Mouse (Mus musculus) stomach, postnatal 0 days (tissue): ENCODE measurements around the gene Extl2.

ENCODE experiments used
- CTCF ChIP-seq: IDR thresholded peaks from 2 replicates; pipeline ENCODE4 v1.5.1; 2016; ENCODE audit warnings: antibody characterized with exemption, low read depth, mild to moderate bottlenecking, moderate library complexity
- EP300 ChIP-seq: optimal IDR thresholded peaks from 2 replicates; pipeline ENCODE3; 2016; ENCODE audit warnings: antibody characterized with exemption

GRCm38 (mm10) chr3:116047034-116047433 lies 39.8 kb downstream of the Extl2 start:
- no peak for TF ChIP-seq CTCF
- no peak for TF ChIP-seq EP300
